Mouse (Mus musculus): ENCODE results near the gene Hist2h2bb. TPM values are rescaled to one million over a fixed set of nuclear protein-coding genes. Genes with fewer than 3 reads are reported as not detected.
"Not testable (repeated sequence)": the region's sequence is repeated elsewhere in the genome, so short reads cannot be mapped to it uniquely, and the experiment has no call there.

Hist2h2bb gene
- total RNA-seq (2021) (10 to 100 TPM; 34.1 to 34.7 TPM), polyA plus RNA-seq (2012; rRNA removed) (1.2 TPM in 1 of 2 replicates, not detected in the other)
- long read RNA-seq, result 0 reads

- H3K27ac ChIP-seq, result peak within 1 kb of the TSS; percentile 93
- 2% methylated on average over 45 of the region's 45 CpGs for WGBS
- no peaks in the 10 kb centered on the region for H3K36me3 ChIP-seq (ENCODE audit: control insufficient read depth, insufficient read depth, low read length)
- intact Hi-C loops (cut with DNase I), result no loop called here
- peak; percentile 100 for TF ChIP-seq POLR2A (IDR thresholded peaks at IDR 0.05; ENCODE audit: insufficient read depth, low read depth, low read length)
- TF ChIP-seq EP300 (IDR thresholded peaks at IDR 0.05; ENCODE audit: insufficient read depth, low read depth, low read length), result peak; percentile 97
- TF ChIP-seq CTCF (IDR thresholded peaks at IDR 0.05), result no peak
- no peaks in the 10 kb centered on the region for H3K27me3 ChIP-seq (ENCODE audit: control insufficient read depth, insufficient read depth, low read length)
- peak within 1 kb of the TSS; percentile 75 for H3K4me3 ChIP-seq
- no peaks in the 10 kb centered on the region for H3K79me2 ChIP-seq (replicated peaks; ENCODE audit: control insufficient read depth, insufficient read depth, low read length)
- peaks cover 4% of the 10 kb centered on the region for H3K4me1 ChIP-seq (ENCODE audit: control insufficient read depth, insufficient read depth, low read length)
- DNase-seq, result peak; percentile 90 to 93
- H3K9ac ChIP-seq (ENCODE audit: low read depth, low read length), result peak within 1 kb of the TSS; percentile 72
These were observed at the start of gene Hist2h2bb for GRCm38 (mm10) chr3:96269511-96270474. Gene Hist2h2bb (plus strand): TSS chr3:96269752.

- H3K4me1 ChIP-seq (ENCODE audit: control insufficient read depth, insufficient read depth, low read length); H3K27me3 ChIP-seq (ENCODE audit: control insufficient read depth, insufficient read depth, low read length); DNase-seq; H3K36me3 ChIP-seq (ENCODE audit: control insufficient read depth, insufficient read depth, low read length); H3K79me2 ChIP-seq (replicated peaks; ENCODE audit: control insufficient read depth, insufficient read depth, low read length): not testable (repeated sequence)
- peak overlapping the region; percentile 98 for H3K27ac ChIP-seq
- under 1% methylated on average over 42 of the region's 47 CpGs for WGBS
- peak overlapping the region; percentile 97 for H3K9ac ChIP-seq (ENCODE audit: low read depth, low read length)
- intact Hi-C loops (cut with DNase I), result loop anchor here (1.0 to 5.0 kb wide), 2 partner anchors 43 to 328 kb away; partner anchors contain the start of genes Aph1a, BC028528 and Hist2h4
- H3K4me3 ChIP-seq, result peak overlapping the region; percentile 57
These were observed 49.3 kb upstream of the Hist2h2bb start for GRCm38 (mm10) chr3:96220131-96220764.

GRCm38 (mm10) chr3:96220765-96221639 lies 48.5 kb upstream of the Hist2h2bb start, which contains the start of the genes Hist2h2ac and Hist2h2be:
Gene Hist2h2ac (minus strand): TSS chr3:96220880.
Gene Hist2h2be (plus strand): TSS chr3:96221119.
- no peaks in the 10 kb centered on the region for H3K27me3 ChIP-seq (ENCODE audit: control insufficient read depth, insufficient read depth, low read length)
- H3K9ac ChIP-seq (ENCODE audit: low read depth, low read length), result peak within 1 kb of the TSS; percentile 97
- intact Hi-C loops (cut with DNase I), result loop anchor here (1.0 to 5.0 kb wide), 2 partner anchors 42 to 329 kb away; partner anchors contain the start of genes Aph1a, BC028528 and Hist2h4
- peak; percentile 98 for TF ChIP-seq POLR2A (IDR thresholded peaks at IDR 0.05; ENCODE audit: insufficient read depth, low read depth, low read length)
- TF ChIP-seq EP300 (IDR thresholded peaks at IDR 0.05; ENCODE audit: insufficient read depth, low read depth, low read length), result peak; percentile 66
- TF ChIP-seq CTCF (IDR thresholded peaks at IDR 0.05), result peak; percentile 26
- peak; percentile 85 to 91 for DNase-seq
- peaks cover 2% of the 10 kb centered on the region; the same call in 1 of the 2 replicates for H3K79me2 ChIP-seq (replicated peaks; ENCODE audit: control insufficient read depth, insufficient read depth, low read length)
- H3K36me3 ChIP-seq (ENCODE audit: control insufficient read depth, insufficient read depth, low read length), result peaks cover 2% of the 10 kb centered on the region
- H3K4me3 ChIP-seq, result peak within 1 kb of the TSS; percentile 57
- under 1% methylated on average over 43 of the region's 43 CpGs for WGBS
- H3K27ac ChIP-seq, result peak within 1 kb of the TSS; percentile 98
- H3K4me1 ChIP-seq (ENCODE audit: control insufficient read depth, insufficient read depth, low read length), result peaks cover 7% of the 10 kb centered on the region

DNA sequence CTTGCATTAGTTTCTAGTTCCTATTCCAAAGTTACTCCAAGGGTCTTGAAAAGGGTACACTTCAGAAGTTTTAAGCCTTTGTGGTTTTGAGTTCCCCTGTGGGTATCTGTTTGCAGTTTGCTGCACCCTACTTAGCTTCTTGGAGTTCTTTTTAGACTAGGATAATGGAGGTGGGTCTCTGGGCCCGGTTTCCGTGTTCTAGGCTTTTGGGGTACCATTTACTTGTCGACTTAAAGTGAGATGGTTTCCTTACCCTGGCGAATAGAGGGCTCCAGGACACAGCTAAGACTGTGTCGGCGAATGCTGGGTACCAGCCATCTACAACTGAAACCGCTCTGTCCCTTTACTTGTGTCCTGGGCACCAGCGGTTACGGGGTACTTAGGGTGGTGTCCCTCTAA lies 47.9 kb upstream of the Hist2h2bb start:
- Histone ChIP-seq H3K36me3 (ENCODE audit: control insufficient read depth, insufficient read depth, low read length) (peaks cover 2% of the 10 kb centered on the region), H3K79me2 (replicated peaks; ENCODE audit: control insufficient read depth, insufficient read depth, low read length) (peaks cover 2% of the 10 kb centered on the region; the same call in 1 of the 2 replicates), H3K4me1 (ENCODE audit: control insufficient read depth, insufficient read depth, low read length) (peaks cover 7% of the 10 kb centered on the region), H3K4me3 (peak overlapping the region; percentile 57), H3K27ac (peak overlapping the region; percentile 98), H3K9ac (ENCODE audit: low read depth, low read length) (peak overlapping the region; percentile 69), H3K27me3 (ENCODE audit: control insufficient read depth, insufficient read depth, low read length) (no peaks in the 10 kb centered on the region)
- intact Hi-C loops (cut with DNase I), result loop anchor here (2.0 to 5.0 kb wide), 2 partner anchors 15 to 329 kb away; partner anchors contain the start of genes Aph1a and BC028528
- WGBS, result 40% methylated on average over 9 of the region's 9 CpGs
- peak; percentile 34 to 50 for DNase-seq
- TF ChIP-seq EP300 (IDR thresholded peaks at IDR 0.05; ENCODE audit: insufficient read depth, low read depth, low read length) (no peak), CTCF (IDR thresholded peaks at IDR 0.05) (no peak), POLR2A (IDR thresholded peaks at IDR 0.05; ENCODE audit: insufficient read depth, low read depth, low read length) (no peak)

DNA sequence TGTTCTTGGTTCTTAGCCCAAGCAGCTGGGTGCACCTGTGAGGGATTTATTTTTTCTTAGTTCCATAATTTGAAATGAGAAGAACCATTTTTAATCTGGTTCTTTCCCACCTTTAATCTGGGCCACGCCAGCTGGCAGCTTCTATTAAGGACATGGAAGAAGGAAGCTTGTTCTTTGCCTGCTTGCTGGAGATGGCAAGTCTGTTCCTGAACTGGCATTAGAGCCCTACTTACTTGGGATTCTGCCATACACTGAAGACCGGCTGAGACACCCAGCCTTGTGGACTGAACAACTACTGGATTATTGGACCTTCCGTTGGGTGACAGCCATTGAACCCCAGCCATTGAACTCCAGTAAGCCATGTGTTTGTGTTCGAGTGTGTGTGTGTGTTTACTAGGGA lies 46.8 kb upstream of the Hist2h2bb start:
- Histone ChIP-seq H3K79me2 (replicated peaks; ENCODE audit: control insufficient read depth, insufficient read depth, low read length) (peaks cover 2% of the 10 kb centered on the region; the same call in 1 of the 2 replicates), H3K27ac (no peak overlapping the region), H3K9ac (ENCODE audit: low read depth, low read length) (no peak overlapping the region), H3K27me3 (ENCODE audit: control insufficient read depth, insufficient read depth, low read length) (no peaks in the 10 kb centered on the region), H3K36me3 (ENCODE audit: control insufficient read depth, insufficient read depth, low read length) (peaks cover 2% of the 10 kb centered on the region), H3K4me3 (no peak overlapping the region), H3K4me1 (ENCODE audit: control insufficient read depth, insufficient read depth, low read length) (peaks cover 7% of the 10 kb centered on the region)
- 81% methylated on average over 4 of the region's 4 CpGs for WGBS
- DNase-seq, result no peak
- TF ChIP-seq POLR2A (IDR thresholded peaks at IDR 0.05; ENCODE audit: insufficient read depth, low read depth, low read length), result no peak
- intact Hi-C loops (cut with DNase I), result loop anchor here (2.0 to 5.0 kb wide), 2 partner anchors 14 to 330 kb away; partner anchors contain the start of genes Aph1a and BC028528

All from heart, adult 2 months (tissue).